Mouse (Mus musculus) embryonic facial prominence, embryonic 11.5 days (tissue): Measurements from ENCODE around the gene Smim23. TPM values are rescaled to one million over a fixed set of nuclear protein-coding genes. Genes with fewer than 3 reads are reported as not detected.

Source experiments
- ATAC-seq: fragments of 200-750 bp; cut with Nextera tagmentation; replicated peaks from 2 replicates; pipeline ENCODE4 v1.8.0; 2017; ENCODE audit warnings: low read depth; ENCODE audit not compliant: insufficient number of reproducible peaks, low FRiP score, low TSS enrichment
- DNase-seq: peaks from one replicate; pipeline ENCODE4 v3.0.0-alpha.2; 2015; ENCODE audit warnings: low spot score
- H3K27ac ChIP-seq: fragments of 300-500 bp; sonication (generic); replicated peaks from 2 replicates; pipeline ENCODE4 v1.5.1; 2014; ENCODE audit warnings: mild to moderate bottlenecking, low read depth, low read length, control low read depth
- H3K27me3 ChIP-seq: fragments of 300-500 bp; sonication (generic); 2 replicates; pipeline ENCODE4 v1.6.1; 2014; ENCODE audit warnings: mild to moderate bottlenecking, low read length, moderate library complexity, mixed read lengths; ENCODE audit not compliant: control insufficient read depth, insufficient read depth
- H3K36me3 ChIP-seq: fragments of 300-500 bp; sonication (generic); replicated peaks from 2 replicates; pipeline ENCODE4 v1.6.1; 2014; ENCODE audit warnings: low read depth, mild to moderate bottlenecking, low read length, moderate library complexity, mixed read lengths; ENCODE audit not compliant: control insufficient read depth, insufficient read depth
- H3K4me1 ChIP-seq: fragments of 300-500 bp; sonication (generic); 2 replicates; pipeline ENCODE4 v1.6.1; 2014; ENCODE audit warnings: low read length, mixed read lengths; ENCODE audit not compliant: control insufficient read depth, insufficient read depth
- H3K4me2 ChIP-seq: fragments of 300-500 bp; sonication (generic); 2 replicates; pipeline ENCODE4 v1.6.1; 2014; ENCODE audit warnings: low read depth, mild to moderate bottlenecking, control low read depth, low read length, moderate library complexity
- H3K4me3 ChIP-seq: fragments of 300-500 bp; sonication (generic); 2 replicates; pipeline ENCODE4 v1.5.1; 2014; ENCODE audit warnings: low read depth, low read length, control low read depth
- H3K9ac ChIP-seq: fragments of 300-500 bp; sonication (generic); replicated peaks from 2 replicates; pipeline ENCODE4 v1.6.1; 2014; ENCODE audit warnings: mild to moderate bottlenecking, control low read depth, low read length
- H3K9me3 ChIP-seq: fragments of 300-500 bp; sonication (generic); replicated peaks from 2 replicates; pipeline ENCODE4 v1.6.1; 2016; ENCODE audit warnings: mild to moderate bottlenecking, low read length, inconsistent platforms, mixed read lengths; ENCODE audit not compliant: control insufficient read depth
- WGBS: fragments of 180-500 bp; shearing (Covaris S2); extraction: QIAGEN DNeasy Blood & Tissue Kit; methylation state at CpG from one replicate; pipeline ENCODE4 v1.1.7; 2014; 5-methylcytosine and 5-hydroxymethylcytosine counted together
- polyA plus RNA-seq: library from polyadenylated mRNA; unstranded; fragments of >200 nt; fragmentation: Nextera tagmentation; extraction: Ambion mirVana; gene quantifications from 2 replicates; pipeline ENCODE4 v1.2.1, GENCODE M21; 2014

The Smim23 gene
- polyA plus RNA-seq, 1 experiment from 2014 or later, result not detected

DNA sequence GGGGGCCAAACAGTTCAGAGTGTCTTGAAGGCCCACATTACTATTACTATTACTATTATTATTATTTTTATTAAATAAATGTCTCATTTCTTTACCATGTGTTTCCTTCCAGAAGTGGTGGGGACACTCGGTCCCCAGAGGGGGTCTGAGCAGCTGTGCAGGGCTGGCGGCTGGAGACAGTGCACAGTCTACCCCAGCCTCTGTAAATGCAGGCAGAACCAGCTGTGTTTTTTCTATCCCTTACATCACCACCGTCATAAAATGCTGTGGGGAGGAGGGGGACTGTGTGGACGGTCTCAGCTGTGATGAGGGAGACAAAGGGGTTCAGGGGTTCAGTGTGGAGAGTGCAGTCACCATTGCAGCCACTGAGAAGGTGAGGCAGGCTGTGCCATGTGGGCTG lies 26.0 kb downstream of the Smim23 start:
- ATAC-seq, result no peak
- DNase-seq, result no peak
- no peaks in the 10 kb centered on the region; the same call in 1 of the 2 replicates for H3K4me1 ChIP-seq
- H3K4me2 ChIP-seq, result no peak overlapping the region
- H3K4me3 ChIP-seq, result no peak overlapping the region
- no peak overlapping the region for H3K9ac ChIP-seq
- no peaks in the 10 kb centered on the region for H3K36me3 ChIP-seq
- H3K9me3 ChIP-seq, result no peaks in the 10 kb centered on the region
- 51% methylated on average over 4 of the region's 4 CpGs for WGBS
- H3K27ac ChIP-seq, result no peak overlapping the region
- no peaks in the 10 kb centered on the region for H3K27me3 ChIP-seq

DNA sequence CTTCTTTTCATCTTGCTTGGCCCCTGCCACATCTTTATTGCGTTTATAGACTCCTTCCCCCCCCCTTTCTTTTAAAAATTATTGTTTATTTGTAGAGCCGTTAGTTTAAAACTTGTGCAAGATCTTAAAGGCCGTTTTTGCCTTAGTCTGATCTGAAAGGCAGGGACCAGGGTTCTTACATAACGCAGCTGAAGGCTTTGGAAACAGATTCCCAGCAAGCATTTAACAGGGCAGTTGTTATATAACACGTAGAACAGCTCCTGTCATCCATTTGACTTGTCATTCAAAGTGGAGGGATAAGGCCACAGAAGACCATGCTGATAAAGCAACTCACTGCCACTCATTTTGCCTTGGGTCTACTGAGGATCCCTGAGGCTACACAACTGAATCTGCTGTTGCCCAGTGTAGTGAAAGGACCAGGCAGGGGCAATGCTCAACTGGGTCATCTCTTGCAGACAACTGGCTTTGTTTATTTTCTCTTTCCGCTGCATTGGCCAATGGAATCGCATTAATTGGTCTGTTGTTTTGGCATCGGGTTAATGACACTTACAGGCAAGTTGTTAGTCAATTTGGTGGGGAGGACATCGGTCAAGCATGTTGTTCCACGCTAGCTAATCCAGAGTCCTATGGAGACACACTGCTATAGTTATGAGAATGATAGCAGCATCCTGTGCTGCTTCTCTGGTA lies 29.5 kb downstream of the Smim23 start:
- no peaks in the 10 kb centered on the region; the same call in 1 of the 2 replicates for H3K4me1 ChIP-seq
- DNase-seq (no peak), ATAC-seq (no peak)
- H3K27me3 ChIP-seq, result no peaks in the 10 kb centered on the region
- H3K9me3 ChIP-seq, result no peaks in the 10 kb centered on the region
- H3K36me3 ChIP-seq, result no peaks in the 10 kb centered on the region
- no peak overlapping the region for H3K4me3 ChIP-seq
- WGBS, result 69% methylated on average over 10 of the region's 10 CpGs
- H3K27ac ChIP-seq, result no peak overlapping the region
- H3K4me2 ChIP-seq, result no peak overlapping the region
- H3K9ac ChIP-seq, result no peak overlapping the region

DNA sequence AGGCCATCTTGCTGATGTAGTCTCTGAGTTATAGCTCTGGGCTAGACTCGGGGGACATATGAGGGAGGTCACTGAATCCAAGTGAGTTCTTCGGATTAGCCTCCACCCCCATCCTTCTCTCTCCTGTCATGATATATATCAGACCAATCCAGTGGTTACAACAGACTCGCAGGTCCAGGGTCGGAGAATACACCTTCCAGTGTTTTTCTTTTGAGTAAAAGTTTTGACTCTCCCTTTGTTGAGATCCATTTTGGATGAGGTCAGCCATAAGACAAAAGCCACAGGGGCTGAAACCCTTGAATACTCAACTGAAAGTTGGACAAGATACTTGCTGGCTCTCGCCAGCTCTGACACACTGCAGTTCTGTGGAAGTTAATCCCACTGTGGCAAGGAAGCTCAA lies 38.2 kb downstream of the Smim23 start:
- ATAC-seq (no peak), DNase-seq (no peak)
- H3K36me3 ChIP-seq, result no peaks in the 10 kb centered on the region
- no peak overlapping the region for H3K27ac ChIP-seq
- H3K4me2 ChIP-seq, result no peak overlapping the region
- H3K9me3 ChIP-seq, result no peaks in the 10 kb centered on the region
- no peaks in the 10 kb centered on the region for H3K4me1 ChIP-seq
- no peak overlapping the region for H3K9ac ChIP-seq
- H3K4me3 ChIP-seq, result no peak overlapping the region
- no peaks in the 10 kb centered on the region for H3K27me3 ChIP-seq
- WGBS, result 85% methylated on average over 5 of the region's 5 CpGs

DNA sequence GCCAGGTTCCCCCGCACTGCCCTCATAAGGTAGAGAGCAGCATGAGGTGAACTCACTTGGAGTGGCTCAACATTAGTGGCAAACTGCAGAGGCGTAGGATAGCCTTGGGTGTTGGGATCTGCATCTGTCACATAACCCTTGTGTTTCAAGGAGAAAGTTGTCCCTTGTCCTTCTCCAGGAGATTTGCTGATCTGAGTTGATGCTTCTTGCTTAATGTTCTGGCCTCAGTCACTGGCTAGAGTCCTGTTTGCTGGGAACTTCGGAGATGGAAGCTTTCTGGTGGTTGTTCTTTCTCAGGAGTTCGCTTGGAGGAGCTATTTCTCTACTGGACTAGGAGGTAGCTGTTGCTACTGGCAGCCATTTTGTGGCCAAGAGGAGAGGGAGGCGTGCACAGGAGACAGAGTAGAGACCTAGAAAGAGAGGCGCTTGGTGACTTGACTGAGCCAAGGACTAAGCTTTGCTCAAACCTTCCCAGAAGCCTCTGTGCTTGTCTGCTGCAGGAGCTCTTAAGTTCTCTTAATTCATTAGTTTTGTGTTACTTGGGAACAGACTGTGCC lies 38.7 kb downstream of the Smim23 start:
- H3K27ac ChIP-seq, result no peak overlapping the region
- no peaks in the 10 kb centered on the region for H3K36me3 ChIP-seq
- no peaks in the 10 kb centered on the region for H3K4me1 ChIP-seq
- DNase-seq (no peak), ATAC-seq (no peak)
- H3K4me3 ChIP-seq, result no peak overlapping the region
- no peak overlapping the region for H3K9ac ChIP-seq
- WGBS, result 84% methylated on average over 6 of the region's 6 CpGs
- no peaks in the 10 kb centered on the region for H3K9me3 ChIP-seq
- H3K27me3 ChIP-seq, result no peaks in the 10 kb centered on the region
- no peak overlapping the region for H3K4me2 ChIP-seq

DNA sequence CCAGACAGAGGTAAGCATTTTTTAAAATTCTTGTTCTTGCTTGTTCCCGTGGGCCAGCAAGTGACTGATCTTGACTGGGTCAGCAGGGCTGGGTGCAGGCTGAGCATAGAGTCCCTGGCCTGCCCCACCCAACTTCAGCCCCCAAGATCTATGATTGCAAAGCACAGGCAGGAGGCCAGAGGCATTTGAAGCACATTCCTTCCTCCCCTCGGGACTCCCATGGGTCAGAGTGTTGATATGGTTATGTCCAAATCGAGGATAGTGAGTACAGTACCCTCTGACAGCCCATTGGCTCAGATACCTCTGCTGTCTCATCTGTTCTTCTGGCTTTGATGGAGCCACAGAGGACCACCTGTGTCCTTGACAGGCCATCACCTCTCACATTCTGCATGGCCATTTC lies 41.7 kb downstream of the Smim23 start:
- H3K27ac ChIP-seq, result no peak overlapping the region
- no peak overlapping the region for H3K4me3 ChIP-seq
- H3K27me3 ChIP-seq, result no peaks in the 10 kb centered on the region
- H3K4me2 ChIP-seq, result no peak overlapping the region
- WGBS, result 67% methylated on average over 3 of the region's 3 CpGs
- DNase-seq (no peak), ATAC-seq (no peak)
- no peaks in the 10 kb centered on the region for H3K36me3 ChIP-seq
- no peaks in the 10 kb centered on the region for H3K9me3 ChIP-seq
- no peak overlapping the region for H3K9ac ChIP-seq
- H3K4me1 ChIP-seq, result no peaks in the 10 kb centered on the region

DNA sequence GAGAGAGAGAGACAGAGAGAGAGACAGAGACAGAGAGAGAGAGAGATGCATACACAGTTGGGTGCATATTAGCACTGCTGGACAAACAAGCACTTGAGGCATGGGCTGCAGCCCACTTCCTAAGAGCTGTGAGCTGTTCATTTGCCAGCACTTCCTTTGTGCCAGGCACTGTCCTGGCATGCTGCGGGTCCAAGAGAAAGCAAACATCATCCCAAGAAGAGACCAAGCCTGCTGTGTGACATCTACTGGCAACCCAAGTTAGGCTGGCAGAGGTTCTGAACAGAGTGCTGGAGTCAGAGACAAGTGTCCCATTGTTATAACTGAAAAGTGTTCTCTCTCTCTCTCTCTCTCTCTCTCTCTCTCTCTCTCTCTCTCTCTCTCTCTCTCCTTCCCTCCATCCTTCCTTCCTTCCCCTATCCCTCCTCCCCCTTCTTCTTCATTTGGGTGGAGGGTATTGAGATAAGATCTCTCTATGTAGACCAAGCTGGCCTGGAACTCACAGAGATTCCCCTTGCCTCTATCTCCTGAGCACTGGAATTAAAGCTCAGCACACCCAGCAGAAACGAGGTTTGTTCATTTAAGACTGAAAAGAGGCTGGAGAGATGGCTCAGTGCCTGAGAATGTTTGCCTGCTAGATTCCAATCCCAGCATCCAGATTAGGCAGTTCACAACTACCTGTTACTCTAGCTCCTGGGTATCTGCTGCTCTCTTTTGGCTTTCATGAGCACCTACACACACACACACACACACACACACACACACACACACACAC lies 42.6 kb downstream of the Smim23 start:
- Histone ChIP-seq H3K4me1 (no peaks in the 10 kb centered on the region), H3K27me3 (no peaks in the 10 kb centered on the region), H3K9me3 (no peaks in the 10 kb centered on the region), H3K36me3 (no peaks in the 10 kb centered on the region), H3K4me2 (no peak overlapping the region), H3K27ac (no peak overlapping the region), H3K9ac (no peak overlapping the region), H3K4me3 (no peak overlapping the region)
- WGBS, result 66% methylated on average over 2 of the region's 2 CpGs
- ATAC-seq (no peak), DNase-seq (no peak)

DNA sequence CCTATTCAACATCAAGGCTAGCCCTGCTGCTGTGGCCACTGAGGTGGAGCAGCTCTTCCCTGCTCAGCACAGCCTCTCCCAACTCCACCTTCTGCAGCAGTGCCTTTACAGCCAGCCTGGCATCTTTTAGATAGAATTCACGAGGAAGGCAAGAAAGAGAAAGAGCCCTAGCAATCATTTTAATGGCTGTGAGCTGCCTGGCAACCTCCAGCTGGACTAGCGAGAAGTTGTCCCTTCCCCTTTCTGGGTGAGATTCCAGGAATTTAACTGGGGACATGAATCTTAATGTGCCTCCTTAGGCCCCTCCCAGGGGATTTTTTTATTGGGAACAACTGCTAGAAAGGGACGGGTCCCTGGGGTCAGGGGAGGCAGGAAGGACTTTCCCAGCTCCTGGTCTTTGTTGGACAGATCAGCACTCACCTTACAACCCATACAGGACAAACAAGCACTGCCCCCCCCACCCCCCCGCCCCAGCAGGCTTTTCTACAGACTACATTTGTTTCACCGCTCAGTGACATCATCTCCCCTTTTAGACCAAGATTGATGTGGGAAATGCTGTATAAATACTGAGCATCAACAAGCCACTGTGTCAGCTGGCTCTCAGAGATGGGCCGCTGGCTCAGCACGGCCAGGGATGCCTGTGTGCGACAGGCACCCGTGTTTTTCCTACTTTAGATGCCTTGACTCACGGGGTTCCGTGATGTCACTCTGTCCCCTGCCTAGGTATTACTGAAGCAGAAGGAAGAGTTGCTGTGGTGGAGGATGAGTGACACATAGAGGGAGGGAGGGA lies 43.5 kb downstream of the Smim23 start:
- 55% methylated on average over 11 of the region's 11 CpGs for WGBS
- Histone ChIP-seq H3K27me3 (no peaks in the 10 kb centered on the region), H3K9me3 (no peaks in the 10 kb centered on the region), H3K4me1 (no peaks in the 10 kb centered on the region), H3K36me3 (no peaks in the 10 kb centered on the region), H3K9ac (no peak overlapping the region), H3K4me3 (no peak overlapping the region), H3K27ac (no peak overlapping the region), H3K4me2 (no peak overlapping the region)
- ATAC-seq, result no peak
- DNase-seq, result no peak
